Mouse (Mus musculus): Measurements from ENCODE around the gene Spc24. TPM values are rescaled to one million over a fixed set of nuclear protein-coding genes. Genes with fewer than 3 reads are reported as not detected.

The Spc24 gene
- total RNA-seq, 4 experiments from 2014 or later, result 0.45 to 4.3 (median 2.1) TPM

- no peak for DNase-seq (ENCODE audit: low spot score in 2 of 2)
These were observed 43.1 kb downstream of the Spc24 start for GRCm38 (mm10) chr9:21717015-21717414.

DNA sequence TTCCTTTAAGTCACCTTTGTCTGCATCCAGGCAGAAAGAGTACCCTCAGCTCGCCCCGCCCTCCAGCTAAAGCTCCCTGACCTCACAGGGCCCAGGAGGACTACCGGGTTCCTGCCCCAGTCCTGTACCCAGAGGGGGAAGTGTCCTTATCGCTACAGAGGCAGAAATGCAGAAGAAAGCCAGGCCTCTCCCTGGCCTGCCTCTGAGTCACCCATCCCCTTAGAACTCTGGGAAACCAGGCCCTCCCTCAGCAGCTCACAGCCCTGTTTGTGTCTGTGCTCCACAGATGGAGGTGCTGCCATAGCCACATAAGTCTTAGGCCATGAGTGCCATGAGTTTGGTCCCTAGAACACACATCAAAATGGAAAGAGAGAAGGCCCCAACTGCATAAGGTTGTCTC is 44.8 kb downstream of the Spc24 start:
- no peak for DNase-seq (ENCODE audit: low spot score in 2 of 2)

DNA sequence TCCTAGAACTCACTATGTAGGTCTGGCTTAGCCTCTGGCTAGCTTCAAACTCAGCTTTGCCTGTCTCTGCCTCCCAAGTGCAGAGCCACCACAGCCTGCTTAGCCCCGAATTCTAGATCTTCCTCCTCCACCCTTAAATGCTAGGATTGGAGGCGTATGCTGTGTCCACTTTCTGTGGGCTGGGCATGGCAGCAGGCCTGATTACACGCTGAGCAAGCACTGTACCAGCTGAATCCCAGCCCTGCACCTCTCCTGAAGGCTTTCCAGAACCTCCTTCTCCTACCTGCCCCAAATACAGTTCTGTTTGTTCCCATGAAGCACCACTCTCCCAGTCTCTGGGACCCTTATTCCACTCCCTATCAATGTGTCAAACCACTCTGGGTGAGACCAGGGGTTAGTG is 50.8 kb downstream of the Spc24 start:
- no peak for DNase-seq (ENCODE audit: low spot score in 2 of 2)

- no peak for DNase-seq (ENCODE audit: low spot score in 2 of 2)
These were observed 53.4 kb downstream of the Spc24 start for GRCm38 (mm10) chr9:21706586-21707265.

- no peak for DNase-seq (ENCODE audit: low spot score in 2 of 2)
These were observed 54.0 kb downstream of the Spc24 start for GRCm38 (mm10) chr9:21706085-21706484.

Small RNA genes lying within 50 kb of the gene (microRNA-seq; reads per million reads assigned to microRNA genes)
- gene Mir7083, result 0.64 to 4.8 reads per million in 2 experiments

Other genes with a start within 250 kb of the Spc24 start
- gene AB124611, start 234.1 kb downstream of the Spc24 start, total RNA-seq (2022), result under 1 TPM in 1 of 4 experiments, not detected in 3; 0.41 TPM
- gene Carm1, start 213.4 kb downstream of the Spc24 start, total RNA-seq (2022), result 10 to 100 TPM; 77.5 to 91.0 (median 82.4) TPM
- gene Timm29, start 167.6 kb downstream of the Spc24 start, total RNA-seq (2022), result 10 to 100 TPM; 51.6 to 64.9 (median 58.0) TPM
- 10 to 100 TPM; 19.7 to 21.4 (median 20.6) TPM for gene Yipf2, start 167.5 kb downstream of the Spc24 start, total RNA-seq (2022)
- 100 to 1,000 TPM in 3 of 4 experiments, 10 to 100 TPM in 1; 96.5 to 108 (median 103) TPM for gene Smarca4, start 144.1 kb downstream of the Spc24 start, total RNA-seq (2022)
- 10 to 100 TPM; 16.7 to 38.7 (median 26.4) TPM for gene Ldlr, start 36.8 kb downstream of the Spc24 start, total RNA-seq (2022)
- gene Kank2, start 38.4 kb upstream of the Spc24 start, total RNA-seq (2022), result 10 to 100 TPM in 2 of 4 experiments, 1 to 10 TPM in 2; 7.2 to 10.1 (median 9.3) TPM
- not detected for gene Angptl8, start 75.2 kb upstream of the Spc24 start, total RNA-seq (2022)
- 10 to 100 TPM; 12.7 to 23.0 (median 19.2) TPM for gene Dock6, start 92.3 kb upstream of the Spc24 start, total RNA-seq (2022)
- gene Rab3d, start 157.9 kb upstream of the Spc24 start, total RNA-seq (2022), result 10 to 100 TPM; 16.9 to 23.5 (median 21.1) TPM
- gene Ccdc159, start 167.2 kb upstream of the Spc24 start, total RNA-seq (2022), result 10 to 100 TPM; 18.7 to 22.5 (median 21.8) TPM
- 10 to 100 TPM; 42.8 to 49.1 (median 43.5) TPM for gene Tmem205, start 167.3 kb upstream of the Spc24 start, total RNA-seq (2022)
- gene Plppr2, start 176.7 kb upstream of the Spc24 start, total RNA-seq (2022), result 100 to 1,000 TPM; 229 to 244 (median 235) TPM
- gene Swsap1, start 195.5 kb upstream of the Spc24 start, total RNA-seq (2022), result 10 to 100 TPM; 12.0 to 14.0 (median 13.1) TPM
- gene Epor, start 203.2 kb upstream of the Spc24 start, total RNA-seq (2022), result 10 to 100 TPM in 1 of 4 experiments, 1 to 10 TPM in 3; 6.6 to 11.3 (median 8.2) TPM
- 1 to 10 TPM; 2.2 to 4.2 (median 2.6) TPM for gene Rgl3, start 229.1 kb upstream of the Spc24 start, total RNA-seq (2022)
- gene Ccdc151, start 242.3 kb upstream of the Spc24 start, total RNA-seq (2022), result 10 to 100 TPM in 1 of 4 experiments, 1 to 10 TPM in 3; 6.5 to 12.3 (median 8.3) TPM
- 100 to 1,000 TPM in 3 of 4 experiments, 10 to 100 TPM in 1; 98.6 to 109 (median 104) TPM for gene Prkcsh, start 242.5 kb upstream of the Spc24 start, total RNA-seq (2022)

All from layer of hippocampus, adult 8-10 months (tissue).